22 mouse cellular contexts compared by ENCODE assay signal in genomic region chr11:119043273-119043540, GRCm38 (mm10). TPM values are rescaled to one million over a fixed set of nuclear protein-coding genes. Genes with fewer than 3 reads are reported as not detected.
DNase-seq lines count a peak whose midpoint lies in the region; ATAC-seq and TF ChIP-seq lines count a peak whose summit lies in the region.
"Had no signal": no experiment of that assay in that cellular context is flagged by ENCODE, and none has a peak within 500 bp of the region (broad histone marks: within the 10 kb centered on the region; RNA-seq: fewer than 3 reads in every experiment).

No protein-coding gene starts in this region.

- peaks cover 9% of the 10 kb centered on the region for H3K36me3 ChIP-seq in kidney, embryonic 15.5 days
- peaks cover 8% of the 10 kb centered on the region; the same call in 1 of the 2 replicates for H3K36me3 ChIP-seq in stomach, embryonic 15.5 days
- H3K36me3 ChIP-seq in stomach, postnatal 0 days (ENCODE audit: control insufficient read depth, insufficient read depth, low read length): 0 out of 2 replicates have a peak, but pooled peaks cover 2% of the 10 kb centered on the region
- H3K36me3 ChIP-seq in embryonic facial prominence, embryonic 15.5 days: peaks cover 8% of the 10 kb centered on the region

- no peak for TF ChIP-seq CTCF in stomach, postnatal 0 days (IDR thresholded peaks at IDR 0.05; ENCODE audit: low read depth)

- H3K4me1 ChIP-seq in kidney, embryonic 15.5 days: peaks cover 82% of the 10 kb centered on the region
- H3K4me1 ChIP-seq in stomach, embryonic 15.5 days: peaks cover 66% of the 10 kb centered on the region
- peaks cover 2% of the 10 kb centered on the region; the same call in 1 of the 2 replicates for H3K4me1 ChIP-seq in stomach, postnatal 0 days (replicated peaks; ENCODE audit: control insufficient read depth, insufficient read depth)
- H3K4me1 ChIP-seq in embryonic facial prominence, embryonic 15.5 days: peaks cover 87% of the 10 kb centered on the region

- DNase-seq in kidney, postnatal 25 days: no peak
- DNase-seq in stomach, postnatal 0 days (ENCODE audit: low spot score): no peak
- no peak for DNase-seq in spleen, postnatal 10 days (ENCODE audit: low spot score in 2 of 2)
- DNase-seq in gastrocnemius, postnatal 10 days: no peak
- DNase-seq: adrenal gland, adult 2 months; forebrain, postnatal 0 days; kidney, adult 2 months; kidney, postnatal 14 days; right cerebral cortex, postnatal 4 days had no signal

- ATAC-seq in kidney, embryonic 15.5 days (replicated peaks; ENCODE audit: low FRiP score): no peak
- no peak for ATAC-seq in stomach, embryonic 15.5 days (ENCODE audit: insufficient read depth, low FRiP score, low read depth)
- ATAC-seq in stomach, postnatal 0 days (ENCODE audit: low FRiP score, low TSS enrichment): no peak
- no peak for ATAC-seq in embryonic facial prominence, embryonic 15.5 days (ENCODE audit: insufficient number of reproducible peaks, low FRiP score, low TSS enrichment, low read depth)
- ATAC-seq: forebrain, postnatal 0 days; inflammation-experienced regulatory T-cells, adult 6 months; liver, postnatal 0 days had no signal

- no peaks in the 10 kb centered on the region for H3K9me3 ChIP-seq in kidney, embryonic 15.5 days (replicated peaks)
- no peaks in the 10 kb centered on the region for H3K9me3 ChIP-seq in stomach, embryonic 15.5 days
- no peaks in the 10 kb centered on the region for H3K9me3 ChIP-seq in stomach, postnatal 0 days (ENCODE audit: control insufficient read depth, low read length)
- H3K9me3 ChIP-seq in embryonic facial prominence, embryonic 15.5 days (replicated peaks): no peaks in the 10 kb centered on the region
- H3K9me3 ChIP-seq: hindbrain, embryonic 12.5 days had no signal

- no peak overlapping the region for H3K4me3 ChIP-seq in kidney, embryonic 15.5 days (replicated peaks)
- H3K4me3 ChIP-seq in stomach, embryonic 15.5 days (replicated peaks): 0 out of 2 replicates have a peak overlapping the region, but pooled peaks have one; percentile 8
- no peak overlapping the region for H3K4me3 ChIP-seq in stomach, postnatal 0 days (ENCODE audit: low read depth, low read length)
- peak overlapping the region; percentile 75 for H3K4me3 ChIP-seq in embryonic facial prominence, embryonic 15.5 days (replicated peaks)
- H3K4me3 ChIP-seq: hindbrain, embryonic 12.5 days; left cerebral cortex, adult 2 months had no signal

- 5% methylated on average over 4 of the region's 4 CpGs for WGBS in kidney, embryonic 15.5 days
- 10% methylated on average over 4 of the region's 4 CpGs for whole genome bisulfite sequencing in stomach, embryonic 15.5 days
- 20% methylated on average over 4 of the region's 4 CpGs for WGBS in stomach, postnatal 0 days
- WGBS in embryonic facial prominence, embryonic 15.5 days: 9% methylated on average over 4 of the region's 4 CpGs

- H3K4me2 ChIP-seq in kidney, embryonic 15.5 days: 0 out of 2 replicates have a peak overlapping the region, but pooled peaks have one; percentile 96
- H3K4me2 ChIP-seq in stomach, embryonic 15.5 days: no peak overlapping the region; the same call in 1 of the 2 replicates
- no peak overlapping the region for H3K4me2 ChIP-seq in stomach, postnatal 0 days (replicated peaks; ENCODE audit: low read depth)
- peak overlapping the region; percentile 99 for H3K4me2 ChIP-seq in embryonic facial prominence, embryonic 15.5 days (replicated peaks)

- TF ChIP-seq EP300 in stomach, postnatal 0 days (optimal IDR thresholded peaks at IDR 0.05): no peak

- H3K9ac ChIP-seq in kidney, embryonic 15.5 days: no peak overlapping the region
- H3K9ac ChIP-seq in stomach, embryonic 15.5 days: 0 out of 2 replicates have a peak overlapping the region, but pooled peaks have one; percentile 6
- no peak overlapping the region for H3K9ac ChIP-seq in stomach, postnatal 0 days (ENCODE audit: low read length)
- H3K9ac ChIP-seq in embryonic facial prominence, embryonic 15.5 days: no peak overlapping the region
- H3K9ac ChIP-seq: forebrain, postnatal 0 days; hindbrain, embryonic 12.5 days; liver, postnatal 0 days had no signal

- no peak overlapping the region for H3K27ac ChIP-seq in kidney, embryonic 15.5 days
- H3K27ac ChIP-seq in stomach, embryonic 15.5 days: no peak overlapping the region
- H3K27ac ChIP-seq in stomach, postnatal 0 days (replicated peaks): no peak overlapping the region
- peak overlapping the region; percentile 78 for H3K27ac ChIP-seq in embryonic facial prominence, embryonic 15.5 days (replicated peaks)
- H3K27ac ChIP-seq: hindbrain, embryonic 12.5 days; left cerebral cortex, adult 2 months had no signal

- H3K27me3 ChIP-seq in kidney, embryonic 15.5 days: peaks cover 87% of the 10 kb centered on the region
- peaks cover 76% of the 10 kb centered on the region for H3K27me3 ChIP-seq in stomach, embryonic 15.5 days (replicated peaks)
- peaks cover 30% of the 10 kb centered on the region; the same call in 1 of the 2 replicates for H3K27me3 ChIP-seq in stomach, postnatal 0 days (ENCODE audit: control insufficient read depth, insufficient read depth, low read length)
- H3K27me3 ChIP-seq in embryonic facial prominence, embryonic 15.5 days: peaks cover 70% of the 10 kb centered on the region

RNA-seq across cellular contexts. Expression of gene Cbx8, which starts 2.4 kb away (rescaled TPM):
- 9.8 and 10.3 TPM in 2 replicates for polyA plus RNA-seq in kidney, embryonic 15.5 days (2015; fragmentation: Nextera tagmentation; extraction: Ambion mirVana)
- 6.9 and 7.2 TPM in 2 replicates for polyA plus RNA-seq in stomach, embryonic 15.5 days (2015; fragmentation: Nextera tagmentation; extraction: Ambion mirVana)
- polyA plus RNA-seq in stomach, postnatal 0 days (2015; fragmentation: Nextera tagmentation; extraction: Ambion mirVana): 4.6 and 5.1 TPM in 2 replicates
- 9.2 and 10.3 TPM in 2 replicates for polyA plus RNA-seq in embryonic facial prominence, embryonic 15.5 days (2015; fragmentation: Nextera tagmentation; extraction: Ambion mirVana)
- 1 to 10 TPM; 2.3 to 4.7 TPM for total RNA-seq in gastrocnemius, postnatal 10 days (2021)

RNA-seq across cellular contexts. Expression of gene Cbx2, which starts 20.4 kb away (rescaled TPM):
- polyA plus RNA-seq in kidney, embryonic 15.5 days (2015; fragmentation: Nextera tagmentation; extraction: Ambion mirVana): 38.9 and 40.7 TPM in 2 replicates
- polyA plus RNA-seq in stomach, embryonic 15.5 days (2015; fragmentation: Nextera tagmentation; extraction: Ambion mirVana): 21.3 and 24.8 TPM in 2 replicates
- polyA plus RNA-seq in stomach, postnatal 0 days (2015; fragmentation: Nextera tagmentation; extraction: Ambion mirVana): 5.1 and 5.3 TPM in 2 replicates
- polyA plus RNA-seq in embryonic facial prominence, embryonic 15.5 days (2015; fragmentation: Nextera tagmentation; extraction: Ambion mirVana): 35.2 and 37.0 TPM in 2 replicates
- 1 to 10 TPM; 2.3 to 3.0 TPM for total RNA-seq in gastrocnemius, postnatal 10 days (2021)

RNA-seq across cellular contexts. Expression of gene Cbx4, which starts 42.8 kb away (rescaled TPM):
- 8.6 and 9.9 TPM in 2 replicates for polyA plus RNA-seq in kidney, embryonic 15.5 days (2015; fragmentation: Nextera tagmentation; extraction: Ambion mirVana)
- polyA plus RNA-seq in stomach, embryonic 15.5 days (2015; fragmentation: Nextera tagmentation; extraction: Ambion mirVana): 10.2 and 10.3 TPM in 2 replicates
- polyA plus RNA-seq in stomach, postnatal 0 days (2015; fragmentation: Nextera tagmentation; extraction: Ambion mirVana): 9.6 and 11.2 TPM in 2 replicates
- polyA plus RNA-seq in embryonic facial prominence, embryonic 15.5 days (2015; fragmentation: Nextera tagmentation; extraction: Ambion mirVana): 17.2 and 21.4 TPM in 2 replicates
- total RNA-seq in gastrocnemius, postnatal 10 days (2021): 1 to 10 TPM; 6.2 to 9.1 TPM

RNA-seq across cellular contexts. Expression of gene Enpp7, which starts 55.2 kb away (rescaled TPM):
- polyA plus RNA-seq in kidney, embryonic 15.5 days (2015; fragmentation: Nextera tagmentation; extraction: Ambion mirVana): not detected in 2 replicates
- not detected in 2 replicates for polyA plus RNA-seq in stomach, embryonic 15.5 days (2015; fragmentation: Nextera tagmentation; extraction: Ambion mirVana)
- not detected in 2 replicates for polyA plus RNA-seq in stomach, postnatal 0 days (2015; fragmentation: Nextera tagmentation; extraction: Ambion mirVana)
- polyA plus RNA-seq in embryonic facial prominence, embryonic 15.5 days (2015; fragmentation: Nextera tagmentation; extraction: Ambion mirVana): not detected in 2 replicates
- not detected for total RNA-seq in gastrocnemius, postnatal 10 days (2021)
- total RNA-seq: adrenal gland, adult 2 months; forebrain, postnatal 0 days; gastrocnemius, postnatal 4 days; left cerebral cortex, adult 2 months; liver, adult 2 months had no signal
- polyA plus RNA-seq: adrenal gland, adult 2 months; cerebellum, adult 2 months; forebrain, postnatal 0 days; heart, postnatal 0 days; hindbrain, embryonic 12.5 days; inflammation-experienced regulatory T-cells, adult 6 months; kidney, adult 2 months; liver, adult 2 months; liver, postnatal 0 days; midbrain, embryonic 14.5 days; testis, adult 2 months had no signal

Comparison
In these comparisons a context has a peak if more than half of its experiments do, and no peak if none do; other contexts are left out.
1. H3K4me3 ChIP-seq: peak in stomach, embryonic 15.5 days (single experiment) and embryonic facial prominence, embryonic 15.5 days (single experiment); none in kidney, embryonic 15.5 days (single experiment) and stomach, postnatal 0 days (single experiment).
2. H3K4me2 ChIP-seq: peak in kidney, embryonic 15.5 days (single experiment) and embryonic facial prominence, embryonic 15.5 days (single experiment); none in stomach, embryonic 15.5 days (single experiment) and stomach, postnatal 0 days (single experiment).